Mouse (Mus musculus): Measurements from ENCODE around the gene Hist1h4d.

- no peak for TF ChIP-seq CTCF (IDR thresholded peaks at IDR 0.05; ENCODE audit: control insufficient read depth, insufficient read depth, insufficient read length)
- TF ChIP-seq MAX (IDR thresholded peaks at IDR 0.05), result peak; percentile 9
- TF ChIP-seq USF1 (IDR thresholded peaks at IDR 0.05; ENCODE audit: low read depth), result no peak
- TF ChIP-seq MYOG (IDR thresholded peaks at IDR 0.05; ENCODE audit: control insufficient read depth, extremely low read depth, insufficient read length), result peak; percentile 27
- TF ChIP-seq MYOD1 (IDR thresholded peaks at IDR 0.05; ENCODE audit: control insufficient read depth, insufficient read length, low read depth), result no peak
- TF ChIP-seq CEBPB (IDR thresholded peaks at IDR 0.05; ENCODE audit: low read depth), result no peak
Observed at GRCm38 (mm10) chr13:23621532-23622174, 40.3 kb downstream of the Hist1h4d start.

Data from C2C12 (cell line).